Comparison of ENCODE assay signal across 9 mouse cellular contexts in the genomic region with DNA sequence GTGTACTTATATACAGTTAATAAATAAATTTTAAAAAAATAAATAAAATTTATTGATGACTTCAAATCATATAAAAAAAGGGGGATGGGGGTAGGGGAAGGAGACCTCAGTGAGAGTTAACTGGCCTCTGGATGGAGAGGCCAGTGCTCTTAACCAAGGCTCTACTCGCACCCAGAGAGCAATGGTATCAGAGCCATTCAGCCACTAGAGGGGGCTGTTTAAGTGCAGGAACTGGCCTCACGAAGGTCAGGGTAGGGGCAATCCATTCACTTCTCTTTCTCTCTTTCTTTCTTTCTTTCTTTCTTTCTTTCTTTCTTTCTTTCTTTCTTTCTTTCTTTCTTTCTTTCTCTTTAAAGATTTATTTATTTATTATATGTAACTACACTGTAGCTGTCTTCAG. TPM values are rescaled to one million over a fixed set of nuclear protein-coding genes. Genes with fewer than 3 reads are reported as not detected.
DNase-seq lines count a peak whose midpoint lies in the region; TF ChIP-seq lines count a peak whose summit lies in the region.
"Had no signal": no experiment of that assay in that cellular context is flagged by ENCODE, and none has a peak within 500 bp of the region (broad histone marks: within the 10 kb centered on the region; RNA-seq: fewer than 3 reads in every experiment).

No protein-coding gene starts in this region.

- no peak overlapping the region for H3K4me3 ChIP-seq in C2C12 (ENCODE audit: insufficient read depth, poor library complexity, severe bottlenecking)
- H3K4me3 ChIP-seq: lung, embryonic 15.5 days had no signal

- DNase-seq in heart, adult 11 months, result peak; percentile 91
- DNase-seq in heart, adult 8-10 months (ENCODE audit: low spot score), result no peak
- DNase-seq in adrenal gland, postnatal 36 days, result peak; percentile 57 to 77
- peak; percentile 31 to 54 for DNase-seq in kidney, adult 8-10 months
- peak; percentile 23 for DNase-seq in retina, postnatal 7 days (ENCODE audit: low read depth, low spot score)
- no peak for DNase-seq in left cerebral cortex, postnatal 4 days
- DNase-seq in right cerebral cortex, postnatal 25 days, result no peak

- peaks cover 9% of the 10 kb centered on the region for H3K79me3 ChIP-seq in C2C12 (ENCODE audit: low read depth)

- peak; percentile 58 for TF ChIP-seq CTCF in C2C12 (IDR thresholded peaks at IDR 0.05; ENCODE audit: control insufficient read depth, insufficient read depth, insufficient read length)

- intact Hi-C loops in left cerebral cortex, postnatal 4 days (cut with DNase I), result no loop called here

- H3K27me3 ChIP-seq in C2C12 (ENCODE audit: control insufficient read depth, insufficient read depth, insufficient read length), result no peaks in the 10 kb centered on the region
- H3K27me3 ChIP-seq: lung, embryonic 15.5 days had no signal

- H3K79me2 ChIP-seq in C2C12 (ENCODE audit: control insufficient read depth, insufficient read depth), result peaks cover 7% of the 10 kb centered on the region

- no peak overlapping the region for H3ac ChIP-seq in C2C12 (ENCODE audit: control insufficient read depth, insufficient read length, low read depth)

- peaks cover 13% of the 10 kb centered on the region for H3K36me3 ChIP-seq in C2C12 (ENCODE audit: control insufficient read depth, insufficient read depth)

TF ChIP-seq in C2C12, 6 proteins besides CTCF, POLR2A, EP300 and RAD21:
- no peak for TF ChIP-seq CEBPB (IDR thresholded peaks at IDR 0.05; ENCODE audit: low read depth)

RNA-seq across cellular contexts. Expression of a gene that starts 4.7 kb away (rescaled TPM):
- 1 to 10 TPM; 1.6 to 4.0 (median 2.0) TPM for total RNA-seq in heart, adult 8-10 months (2022)
- polyA plus RNA-seq in C2C12 (2012; fragmentation: generic; extraction: Trizol), result 2.1 TPM
- total RNA-seq in adrenal gland, postnatal 36 days (2021), result 10 to 100 TPM in 1 of 2 experiments, 1 to 10 TPM in 1; 9.8 to 13.9 TPM
- 1 to 10 TPM; 1.5 to 2.0 TPM for total RNA-seq in left cerebral cortex, postnatal 4 days (2021)

RNA-seq across cellular contexts. Expression of a gene that starts 4.8 kb away (rescaled TPM):
- 10 to 100 TPM; 42.6 to 57.6 (median 56.5) TPM for total RNA-seq in heart, adult 8-10 months (2022)
- polyA plus RNA-seq in C2C12 (2012; fragmentation: generic; extraction: Trizol), result 84.5 TPM
- 10 to 100 TPM; 43.2 to 45.0 TPM for total RNA-seq in adrenal gland, postnatal 36 days (2021)
- total RNA-seq in left cerebral cortex, postnatal 4 days (2021), result 10 to 100 TPM; 76.7 to 79.8 TPM

RNA-seq across cellular contexts. Expression of a gene that starts 6.5 kb away (rescaled TPM):
- total RNA-seq in heart, adult 8-10 months (2022), result 10 to 100 TPM; 74.5 to 85.8 (median 82.1) TPM
- polyA plus RNA-seq in C2C12 (2012; fragmentation: generic; extraction: Trizol), result 173 TPM
- 100 to 1,000 TPM; 199 to 231 TPM for total RNA-seq in adrenal gland, postnatal 36 days (2021)
- total RNA-seq in left cerebral cortex, postnatal 4 days (2021), result 10 to 100 TPM; 49.7 to 60.1 TPM

RNA-seq across cellular contexts. Expression of a gene that starts 33.1 kb away (rescaled TPM):
- under 1 TPM in 3 of 4 experiments, not detected in 1; 0.53 to 0.85 (median 0.69) TPM for total RNA-seq in heart, adult 8-10 months (2022)
- 0.02 TPM for polyA plus RNA-seq in C2C12 (2012; fragmentation: generic; extraction: Trizol)
- 1 to 10 TPM in 1 of 2 experiments, under 1 TPM in 1; 0.96 to 1.5 TPM for total RNA-seq in adrenal gland, postnatal 36 days (2021)
- 1 to 10 TPM; 1.9 to 2.1 TPM for total RNA-seq in left cerebral cortex, postnatal 4 days (2021)

RNA-seq across cellular contexts. Expression of a gene that starts 34.4 kb away (rescaled TPM):
- total RNA-seq in heart, adult 8-10 months (2022), result 100 to 1,000 TPM; 146 to 187 (median 164) TPM
- polyA plus RNA-seq in C2C12 (2012; fragmentation: generic; extraction: Trizol), result 628 TPM
- 100 to 1,000 TPM; 301 to 387 TPM for total RNA-seq in adrenal gland, postnatal 36 days (2021)
- total RNA-seq in left cerebral cortex, postnatal 4 days (2021), result 100 to 1,000 TPM; 309 to 317 TPM

Comparison
In these comparisons a context has a peak if more than half of its experiments do, and no peak if none do; other contexts are left out.
1. DNase-seq: peak in heart, adult 11 months (single experiment), adrenal gland, postnatal 36 days (2 of 2), kidney, adult 8-10 months (2 of 2) and retina, postnatal 7 days (single experiment); none in heart, adult 8-10 months (single experiment), left cerebral cortex, postnatal 4 days (single experiment) and right cerebral cortex, postnatal 25 days (single experiment).